Mouse (Mus musculus) small intestine, adult 2 months (tissue): ENCODE results near the gene Asprv1. TPM values are rescaled to one million over a fixed set of nuclear protein-coding genes. Genes with fewer than 3 reads are reported as not detected.

Experiments used
- H3K27ac ChIP-seq: fragments of 200-500 bp; 2 replicates; pipeline ENCODE4 v1.5.1; 2012; ENCODE audit warnings: low read depth, low read length, control low read depth, inconsistent platforms; ENCODE audit not compliant: insufficient read depth
- H3K27me3 ChIP-seq: fragments of 200-500 bp; 2 replicates; pipeline ENCODE4 v1.6.1; 2012; ENCODE audit warnings: mild to moderate bottlenecking, moderate library complexity, low read length, inconsistent platforms; ENCODE audit not compliant: control insufficient read depth, insufficient read depth
- H3K36me3 ChIP-seq: fragments of 200-500 bp; 2 replicates; pipeline ENCODE4 v1.6.1; 2012; ENCODE audit warnings: mild to moderate bottlenecking, low read length, control low read depth, inconsistent platforms; ENCODE audit not compliant: control insufficient read depth, insufficient read depth
- H3K4me1 ChIP-seq: fragments of 200-500 bp; 2 replicates; pipeline ENCODE4 v1.6.1; 2012; ENCODE audit warnings: low read length, inconsistent platforms, mixed read lengths; ENCODE audit not compliant: control insufficient read depth, insufficient read depth, insufficient read length
- H3K4me3 ChIP-seq: fragments of 200-500 bp; 2 replicates; pipeline ENCODE4 v1.5.1; 2012; ENCODE audit warnings: low read depth, mild to moderate bottlenecking, control low read depth, inconsistent platforms, low read length, moderate library complexity
- CTCF ChIP-seq: fragments of 200-500 bp; IDR thresholded peaks from 2 replicates; pipeline ENCODE4 v1.5.1; 2012; ENCODE audit warnings: low read depth, mild to moderate bottlenecking, control low read depth, inconsistent platforms, low read length, moderate library complexity, mixed read lengths; ENCODE audit not compliant: insufficient replicate concordance, insufficient read length; ENCODE audit errors: extremely low read depth
- POLR2A ChIP-seq: fragments of 200-500 bp; IDR thresholded peaks from 2 replicates; pipeline ENCODE4 v1.6.1; 2012; ENCODE audit warnings: low read depth, mild to moderate bottlenecking, control low read depth, inconsistent platforms, low read length, moderate library complexity
- WGBS: fragments of 180-500 bp; shearing (Covaris S2); methylation state at CpG from one replicate; pipeline ENCODE4 v1.1.7; 2018; 5-methylcytosine and 5-hydroxymethylcytosine counted together
- polyA plus RNA-seq: library from polyadenylated mRNA; depleted of rRNA; stranded (reverse); fragments of >200 nt; gene quantifications from 2 replicates; pipeline ENCODE4 v1.2.3, GENCODE M21; 2012

Asprv1 gene
- polyA plus RNA-seq, 1 experiment: 0.23 TPM

DNA sequence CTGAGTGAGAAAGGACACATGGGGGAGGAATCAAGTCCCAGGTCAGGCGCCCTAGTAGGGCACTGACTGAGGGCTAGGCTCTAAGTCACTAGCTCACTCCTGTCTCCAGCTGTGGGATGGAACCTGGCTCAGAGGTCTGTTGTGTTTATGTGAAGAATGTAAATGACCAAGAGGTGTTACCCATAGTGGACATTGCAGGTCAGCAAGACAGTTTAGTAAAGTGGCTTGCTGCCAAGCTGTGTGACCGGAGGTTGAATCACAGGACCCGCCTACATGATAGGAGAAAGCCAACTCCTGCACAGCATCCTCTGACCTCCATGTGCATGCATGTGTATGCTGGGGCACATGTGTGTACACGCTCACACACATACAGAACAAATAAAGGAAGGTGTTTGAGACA is 17.6 kb downstream of the Asprv1 start:
- WGBS: 45% methylated on average over 4 of the region's 4 CpGs
- H3K4me1 ChIP-seq: peaks cover 16% of the 10 kb centered on the region; the same call in 1 of the 2 replicates
- no peak overlapping the region for H3K4me3 ChIP-seq
- H3K27ac ChIP-seq: peak overlapping the region; percentile 75; the same call in 1 of the 2 replicates
- H3K27me3 ChIP-seq: no peaks in the 10 kb centered on the region
- peaks cover 29% of the 10 kb centered on the region for H3K36me3 ChIP-seq
- TF ChIP-seq CTCF: no peak
- TF ChIP-seq POLR2A: no peak

DNA sequence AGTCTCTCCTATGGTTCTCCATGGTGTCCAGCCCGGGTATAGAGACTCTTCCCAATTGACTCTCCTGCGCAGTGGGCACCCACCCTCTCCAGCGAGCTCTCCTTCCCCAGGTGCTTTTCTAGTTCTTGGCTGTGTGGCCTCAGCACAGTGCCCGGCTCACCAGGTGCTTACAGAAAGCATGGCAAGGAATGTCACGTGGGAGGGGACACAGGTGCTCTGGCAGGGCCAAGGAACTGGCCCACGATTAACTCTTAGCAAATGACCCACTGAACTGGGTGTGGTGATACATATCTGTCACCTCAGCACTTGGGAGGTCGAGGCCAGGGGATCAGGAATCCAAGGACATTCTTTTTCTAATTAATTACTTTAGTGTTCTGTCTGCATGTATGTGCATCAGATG is 18.2 kb downstream of the Asprv1 start:
- peak overlapping the region; percentile 75 for H3K27ac ChIP-seq
- TF ChIP-seq CTCF (no peak), POLR2A (0 out of 2 replicates have a peak, but pooled peaks have one; percentile 26)
- H3K4me3 ChIP-seq: no peak overlapping the region
- H3K4me1 ChIP-seq: peaks cover 13% of the 10 kb centered on the region
- H3K27me3 ChIP-seq: no peaks in the 10 kb centered on the region
- WGBS: 28% methylated on average over 7 of the region's 7 CpGs
- peaks cover 35% of the 10 kb centered on the region for H3K36me3 ChIP-seq

DNA sequence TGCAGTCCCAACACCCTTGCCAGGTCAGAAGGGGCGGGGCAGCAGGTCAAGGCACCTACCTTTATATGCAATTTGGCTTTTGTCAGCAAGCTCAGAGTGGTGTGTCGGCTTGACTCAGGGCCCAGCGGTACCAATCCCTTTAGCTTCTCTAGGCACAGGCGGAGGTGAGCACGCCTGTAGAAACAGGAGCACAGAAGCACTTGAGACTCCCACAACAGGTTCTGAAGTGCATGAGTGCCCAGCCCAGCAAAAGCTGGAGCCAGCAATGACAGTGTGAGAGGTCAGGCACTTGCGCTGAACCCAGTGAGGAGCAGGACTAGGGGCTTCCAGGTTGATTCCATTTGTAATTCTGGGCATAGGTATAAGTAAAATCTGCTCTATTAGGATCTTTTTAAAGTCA is 25.1 kb downstream of the Asprv1 start:
- no peak; the same call in 1 of the 2 replicates for TF ChIP-seq POLR2A
- Histone ChIP-seq H3K27me3 (no peaks in the 10 kb centered on the region), H3K4me1 (peaks cover 14% of the 10 kb centered on the region), H3K27ac (no peak overlapping the region), H3K36me3 (peaks cover 80% of the 10 kb centered on the region), H3K4me3 (no peak overlapping the region)
- 95% methylated on average over 6 of the region's 6 CpGs for WGBS

DNA sequence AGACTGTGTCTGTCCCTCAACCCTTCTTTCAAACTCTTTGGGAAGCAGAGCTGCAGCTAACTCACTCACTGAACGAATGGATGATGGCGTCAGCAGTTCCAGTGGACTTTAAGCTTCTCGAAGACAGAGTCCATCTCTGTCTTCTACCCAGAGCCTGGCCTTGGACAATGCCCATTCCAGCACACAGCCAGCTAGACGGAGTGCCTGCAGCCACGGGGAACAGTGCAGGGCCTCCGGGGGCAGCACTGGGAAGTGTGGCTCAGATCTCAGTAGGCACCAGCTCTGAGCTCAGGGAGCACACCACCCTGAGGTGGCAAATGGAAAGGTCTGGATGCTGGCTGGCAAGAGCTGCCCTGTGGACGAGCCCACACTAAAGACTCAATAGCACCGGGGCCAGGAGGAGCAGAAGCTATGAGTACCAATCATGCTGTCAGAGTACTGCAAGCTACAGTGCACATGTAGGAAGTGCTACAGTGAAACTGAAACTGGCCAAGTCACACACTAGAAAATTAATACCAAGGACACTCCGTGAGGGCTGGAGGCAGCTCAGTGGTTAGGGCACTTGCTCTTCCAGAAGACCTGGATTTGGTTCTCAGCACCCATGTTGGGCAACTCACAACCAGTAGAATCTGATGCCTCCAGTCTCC is 26.4 kb downstream of the Asprv1 start:
- peaks cover 14% of the 10 kb centered on the region for H3K4me1 ChIP-seq
- no peak for TF ChIP-seq CTCF
- TF ChIP-seq POLR2A: no peak
- H3K36me3 ChIP-seq: peaks cover 80% of the 10 kb centered on the region
- H3K27me3 ChIP-seq: no peaks in the 10 kb centered on the region
- peak overlapping the region; percentile 72 for H3K27ac ChIP-seq
- H3K4me3 ChIP-seq: no peak overlapping the region
- WGBS: 51% methylated on average over 9 of the region's 9 CpGs

DNA sequence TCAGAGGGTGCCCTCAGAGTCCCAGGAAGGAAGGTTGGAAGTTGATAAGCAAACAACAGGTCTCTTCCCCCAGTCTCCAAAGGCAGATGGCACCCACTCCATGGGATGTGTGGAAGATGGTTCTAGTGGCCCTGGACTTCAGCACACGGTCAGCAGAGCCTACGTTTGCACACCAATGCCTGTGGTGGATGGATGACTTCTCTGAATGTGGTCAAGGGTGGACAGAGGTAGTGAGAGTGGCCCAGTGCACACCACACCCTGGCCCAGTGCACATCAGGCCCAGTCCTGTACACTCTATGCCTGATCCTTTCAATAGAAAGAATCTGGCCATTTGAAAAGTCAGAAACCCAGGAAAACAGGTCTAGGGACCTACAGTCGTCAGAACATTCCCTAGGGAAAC is 30.5 kb downstream of the Asprv1 start:
- peaks cover 82% of the 10 kb centered on the region for H3K36me3 ChIP-seq
- no peak for TF ChIP-seq POLR2A
- TF ChIP-seq CTCF: no peak

DNA sequence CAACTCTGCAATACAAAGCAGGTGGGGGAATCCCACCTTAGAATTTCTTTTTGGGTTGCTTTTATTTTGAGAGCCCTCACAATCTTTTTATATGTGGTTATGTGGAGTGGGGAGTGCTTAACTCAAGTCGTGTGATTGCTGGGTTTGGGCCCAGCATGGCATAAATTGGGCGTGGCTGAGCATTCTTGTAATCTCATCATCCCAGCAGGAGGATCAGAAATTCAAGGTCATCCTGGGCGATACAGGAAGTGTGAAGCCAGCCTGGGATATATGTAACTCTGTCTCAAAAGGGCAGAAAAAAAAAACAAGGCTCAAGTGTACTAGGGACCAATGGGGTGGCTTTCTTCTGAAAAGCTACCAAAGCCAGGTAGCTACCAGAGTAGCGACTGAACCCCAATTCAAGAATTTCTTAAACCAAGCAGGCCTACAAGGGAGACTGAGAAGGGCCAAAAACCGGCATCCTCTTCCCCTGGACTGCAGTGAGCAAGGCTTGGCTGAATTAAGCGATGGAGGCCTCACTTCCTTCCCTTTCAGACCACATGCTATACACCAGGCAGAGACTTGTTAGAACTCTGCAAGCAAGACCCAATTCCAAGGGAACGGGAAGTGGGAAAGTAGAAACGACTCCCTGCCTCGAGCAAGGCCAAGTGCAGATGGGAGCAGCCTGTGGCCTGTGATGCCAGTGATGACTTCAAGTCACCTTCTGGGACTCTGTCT is 32.4 kb downstream of the Asprv1 start:
- H3K36me3 ChIP-seq: peaks cover 86% of the 10 kb centered on the region
- 62% methylated on average over 9 of the region's 9 CpGs for WGBS
- 0 out of 2 replicates have a peak overlapping the region, but pooled peaks have one; percentile 25 for H3K27ac ChIP-seq
- TF ChIP-seq CTCF: no peak
- no peak for TF ChIP-seq POLR2A
- no peaks in the 10 kb centered on the region for H3K27me3 ChIP-seq
- no peak overlapping the region for H3K4me3 ChIP-seq
- H3K4me1 ChIP-seq: peaks cover 14% of the 10 kb centered on the region

More for the DNA sequence above, 30.5 kb downstream of the Asprv1 start:
- WGBS: 84% methylated on average over 3 of the region's 3 CpGs
- Histone ChIP-seq H3K4me1 (peaks cover 18% of the 10 kb centered on the region), H3K27ac (no peak overlapping the region), H3K27me3 (no peaks in the 10 kb centered on the region), H3K4me3 (no peak overlapping the region)

DNA sequence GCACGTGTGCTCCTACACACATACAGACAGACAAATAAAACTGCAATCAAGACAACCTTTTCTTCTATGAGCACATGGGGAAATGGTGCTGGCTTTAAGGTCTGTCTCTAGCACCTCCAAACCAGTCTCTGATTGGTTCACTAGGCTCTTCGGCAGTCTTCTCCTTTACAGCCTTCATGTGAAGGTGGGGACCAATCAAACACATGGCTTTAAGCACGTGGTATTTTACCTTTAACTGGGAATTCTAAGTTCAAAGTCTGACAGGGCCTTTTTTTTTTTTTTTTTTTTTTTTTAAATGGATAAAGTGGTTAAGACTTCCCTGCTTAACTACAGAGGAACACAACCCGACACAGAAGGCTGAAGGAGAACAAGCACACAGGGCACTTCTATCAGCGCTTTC is 37.1 kb downstream of the Asprv1 start:
- Histone ChIP-seq H3K4me1 (peaks cover 12% of the 10 kb centered on the region; the same call in 1 of the 2 replicates), H3K27ac (peak overlapping the region; percentile 77; the same call in 1 of the 2 replicates), H3K4me3 (peak overlapping the region; percentile 29), H3K36me3 (peaks cover 75% of the 10 kb centered on the region), H3K27me3 (no peaks in the 10 kb centered on the region)
- WGBS: 40% methylated on average over 5 of the region's 5 CpGs
- no peak for TF ChIP-seq POLR2A
- no peak for TF ChIP-seq CTCF
